Mouse (Mus musculus): Measurements from ENCODE around the gene Ubd. TPM values are rescaled to one million over a fixed set of nuclear protein-coding genes. Genes with fewer than 3 reads are reported as not detected.
A peak's percentile ranks its signal among the peaks of the same experiment; 100 is the strongest.

Ubd gene
- not detected in 2 replicates for polyA plus RNA-seq (2015; fragmentation: Nextera tagmentation; extraction: Ambion mirVana)

DNA sequence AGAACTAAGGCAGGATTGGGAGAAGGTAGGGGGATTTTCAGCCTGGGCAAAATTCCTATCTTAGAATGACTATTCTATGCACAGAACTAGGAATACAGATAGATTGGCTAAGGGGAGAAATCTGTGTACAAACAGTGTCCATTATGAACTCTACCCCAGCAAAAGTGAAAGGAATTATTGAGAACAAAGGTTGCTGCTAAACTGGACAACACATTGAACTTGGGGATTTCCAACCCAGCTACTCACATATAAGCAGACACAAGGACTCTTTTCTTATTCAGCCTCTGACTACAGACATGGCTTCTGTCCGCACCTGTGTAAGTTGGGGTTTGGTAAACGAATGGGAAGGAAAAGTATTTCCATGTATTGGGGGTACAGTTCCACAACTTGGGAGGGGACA lies at the start of gene Ubd:
Ubd (plus strand) TSS at position 237 of the 400 bp plus-strand sequence.
- H3K36me3 ChIP-seq (ENCODE audit: insufficient read depth, low read length) = no peaks in the 10 kb centered on the region
- peaks cover 39% of the 10 kb centered on the region for H3K27me3 ChIP-seq (ENCODE audit: insufficient read depth, low read length)
- H3K4me1 ChIP-seq (ENCODE audit: insufficient read depth, low read length) = 0 out of 2 replicates have a peak, but pooled peaks cover 4% of the 10 kb centered on the region
- ATAC-seq (ENCODE audit: low FRiP score, low TSS enrichment) = no peak
- no peak within 1 kb of the TSS for H3K9ac ChIP-seq (replicated peaks; ENCODE audit: low read length)
- no peak within 1 kb of the TSS for H3K4me2 ChIP-seq (replicated peaks; ENCODE audit: low read depth, low read length)
- no peak within 1 kb of the TSS for H3K27ac ChIP-seq (ENCODE audit: low read length)
- H3K4me3 ChIP-seq (ENCODE audit: low read length) = no peak within 1 kb of the TSS
- WGBS = 93% methylated on average over 2 of the region's 2 CpGs
- H3K9me3 ChIP-seq (ENCODE audit: low read length) = no peaks in the 10 kb centered on the region

DNA sequence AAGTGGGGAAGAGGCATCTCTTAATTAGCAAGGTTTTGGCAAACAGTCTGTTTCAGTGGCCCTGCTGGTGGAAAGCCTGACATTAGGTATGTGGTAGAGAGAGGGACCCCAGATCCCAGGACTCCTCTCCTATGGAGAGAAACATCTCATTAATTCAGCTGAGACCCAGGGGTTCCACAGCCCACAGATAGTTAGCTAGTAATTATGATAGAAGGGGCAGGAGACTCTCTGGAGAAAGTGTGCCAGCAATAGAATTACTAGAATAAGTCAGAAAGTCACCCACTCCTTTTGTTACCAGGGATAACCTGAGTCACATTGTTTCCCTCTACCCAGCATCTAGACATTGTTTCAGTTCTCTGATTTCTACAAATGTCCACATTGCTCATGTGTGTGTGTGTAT lies 32.3 kb upstream of the Ubd start, which contains the start of gene Olfr93:
Olfr93 (minus strand) TSS at position 101 of the 400 bp plus-strand sequence.
- H3K4me3 ChIP-seq (ENCODE audit: low read length) = no peak within 1 kb of the TSS
- no peak for ATAC-seq (ENCODE audit: low FRiP score, low TSS enrichment)

DNA sequence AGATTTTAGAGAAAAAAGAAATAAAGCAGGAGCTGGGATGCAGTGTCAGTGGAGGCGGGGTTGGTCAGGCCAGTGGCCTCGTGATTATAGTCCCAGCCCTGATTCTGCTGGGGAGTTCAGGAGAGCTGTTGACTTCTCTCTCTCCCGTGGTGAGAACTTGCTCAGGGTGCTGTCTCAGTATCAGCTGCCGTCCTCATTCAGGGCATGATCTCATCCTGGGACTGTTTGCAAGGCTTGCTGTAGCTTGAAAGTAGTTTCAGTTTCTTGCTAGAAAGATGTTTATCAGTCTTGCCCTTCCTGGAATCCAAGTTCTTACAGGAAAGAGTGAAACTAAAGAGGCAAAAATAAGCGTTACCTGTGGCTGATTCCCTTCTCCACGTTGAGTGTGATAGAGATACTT lies 8.2 kb upstream of the Ubd start:
- H3K4me3 ChIP-seq (ENCODE audit: low read length) = no peak overlapping the region
- H3K4me1 ChIP-seq (ENCODE audit: insufficient read depth, low read length) = no peaks in the 10 kb centered on the region
- ATAC-seq (ENCODE audit: low FRiP score, low TSS enrichment) = no peak
- no peaks in the 10 kb centered on the region for H3K9me3 ChIP-seq (ENCODE audit: low read length)
- no peaks in the 10 kb centered on the region for H3K36me3 ChIP-seq (ENCODE audit: insufficient read depth, low read length)
- no peaks in the 10 kb centered on the region for H3K27me3 ChIP-seq (ENCODE audit: insufficient read depth, low read length)
- WGBS = 37% methylated on average over 6 of the region's 6 CpGs
- H3K9ac ChIP-seq (replicated peaks; ENCODE audit: low read length) = no peak overlapping the region
- no peak overlapping the region for H3K4me2 ChIP-seq (replicated peaks; ENCODE audit: low read depth, low read length)
- H3K27ac ChIP-seq (ENCODE audit: low read length) = no peak overlapping the region

More for the DNA sequence above, 32.3 kb upstream of the Ubd start, which contains the start of gene Olfr93:
- H3K4me2 ChIP-seq (replicated peaks; ENCODE audit: low read depth, low read length) = no peak within 1 kb of the TSS
- no peaks in the 10 kb centered on the region for H3K27me3 ChIP-seq (ENCODE audit: insufficient read depth, low read length)
- H3K9ac ChIP-seq (replicated peaks; ENCODE audit: low read length) = no peak within 1 kb of the TSS
- H3K36me3 ChIP-seq (ENCODE audit: insufficient read depth, low read length) = no peaks in the 10 kb centered on the region
- H3K9me3 ChIP-seq (ENCODE audit: low read length) = no peaks in the 10 kb centered on the region
- H3K4me1 ChIP-seq (ENCODE audit: insufficient read depth, low read length) = no peaks in the 10 kb centered on the region
- H3K27ac ChIP-seq (ENCODE audit: low read length) = no peak within 1 kb of the TSS

DNA sequence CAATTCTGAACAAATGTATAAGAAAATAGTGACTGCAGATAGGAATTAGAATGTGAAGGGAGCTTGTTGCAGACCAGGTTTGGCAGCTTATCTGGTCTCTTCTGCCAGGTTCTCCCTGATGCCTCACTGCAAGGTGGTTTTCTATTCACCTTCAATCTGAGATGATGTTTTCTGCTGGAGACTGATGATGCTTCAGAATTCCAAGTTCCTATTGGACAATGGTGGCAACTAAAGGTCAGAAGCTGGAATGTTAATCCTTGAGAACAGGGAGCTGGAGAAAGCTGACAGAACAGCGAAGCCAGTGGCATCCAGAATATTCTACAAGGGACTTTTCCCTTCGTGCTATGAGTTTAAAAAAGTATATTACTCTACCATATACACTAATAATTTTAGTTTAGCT lies 3.0 kb upstream of the Ubd start:
- ATAC-seq (ENCODE audit: low FRiP score, low TSS enrichment) = no peak
- Histone ChIP-seq H3K4me1 (ENCODE audit: insufficient read depth, low read length) (no peaks in the 10 kb centered on the region), H3K27me3 (ENCODE audit: insufficient read depth, low read length) (peaks cover 10% of the 10 kb centered on the region), H3K36me3 (ENCODE audit: insufficient read depth, low read length) (no peaks in the 10 kb centered on the region), H3K4me3 (ENCODE audit: low read length) (no peak overlapping the region), H3K9ac (replicated peaks; ENCODE audit: low read length) (no peak overlapping the region), H3K9me3 (ENCODE audit: low read length) (no peaks in the 10 kb centered on the region), H3K27ac (ENCODE audit: low read length) (no peak overlapping the region), H3K4me2 (replicated peaks; ENCODE audit: low read depth, low read length) (no peak overlapping the region)
- 43% methylated on average over 2 of the region's 2 CpGs for WGBS

DNA sequence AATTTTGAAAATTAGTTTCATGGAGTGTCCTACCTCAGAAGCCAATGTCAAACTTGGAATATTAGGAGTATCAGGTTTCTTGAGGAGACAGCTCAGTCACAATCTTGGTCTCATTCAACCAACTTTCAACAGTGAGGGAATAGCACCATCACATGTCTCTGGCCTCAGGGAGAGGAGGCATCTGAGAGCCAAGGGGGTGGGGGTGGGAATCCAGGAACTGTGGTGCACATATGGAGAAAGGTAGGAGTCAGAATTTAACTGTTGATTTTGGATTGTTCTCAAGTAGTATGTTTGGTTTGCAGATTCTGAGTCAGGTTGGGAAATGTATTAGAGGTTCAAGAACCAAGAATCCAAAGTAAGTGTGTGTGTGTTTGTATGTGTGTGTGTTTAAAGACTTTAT lies 660 bp upstream of the Ubd start:
- Histone ChIP-seq H3K9ac (replicated peaks; ENCODE audit: low read length) (no peak overlapping the region), H3K9me3 (ENCODE audit: low read length) (no peaks in the 10 kb centered on the region), H3K4me2 (replicated peaks; ENCODE audit: low read depth, low read length) (no peak overlapping the region), H3K4me3 (ENCODE audit: low read length) (no peak overlapping the region), H3K27me3 (ENCODE audit: insufficient read depth, low read length) (peaks cover 33% of the 10 kb centered on the region), H3K36me3 (ENCODE audit: insufficient read depth, low read length) (no peaks in the 10 kb centered on the region), H3K4me1 (ENCODE audit: insufficient read depth, low read length) (0 out of 2 replicates have a peak, but pooled peaks cover 4% of the 10 kb centered on the region), H3K27ac (ENCODE audit: low read length) (no peak overlapping the region)
- no peak for ATAC-seq (ENCODE audit: low FRiP score, low TSS enrichment)

DNA sequence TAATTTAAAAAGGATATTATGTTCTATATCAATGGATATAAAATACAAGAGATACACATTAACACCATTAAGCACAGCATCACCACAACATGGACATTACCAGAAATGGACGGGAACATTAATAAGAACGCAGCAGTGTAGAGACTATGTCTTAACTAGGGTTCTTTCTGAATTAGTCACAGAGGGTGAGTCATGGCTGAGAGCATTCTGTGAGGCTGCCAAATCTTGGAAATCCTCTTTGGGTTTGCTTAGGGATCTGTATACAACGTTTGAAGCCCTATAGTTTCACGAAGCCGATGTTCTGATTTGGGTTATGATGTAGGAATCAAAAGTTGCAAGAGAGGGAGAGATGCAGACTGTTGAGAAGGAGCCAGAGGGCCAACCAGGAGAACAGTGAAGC lies 1.1 kb downstream of the Ubd start:
- no peak for ATAC-seq (ENCODE audit: low FRiP score, low TSS enrichment)

DNA sequence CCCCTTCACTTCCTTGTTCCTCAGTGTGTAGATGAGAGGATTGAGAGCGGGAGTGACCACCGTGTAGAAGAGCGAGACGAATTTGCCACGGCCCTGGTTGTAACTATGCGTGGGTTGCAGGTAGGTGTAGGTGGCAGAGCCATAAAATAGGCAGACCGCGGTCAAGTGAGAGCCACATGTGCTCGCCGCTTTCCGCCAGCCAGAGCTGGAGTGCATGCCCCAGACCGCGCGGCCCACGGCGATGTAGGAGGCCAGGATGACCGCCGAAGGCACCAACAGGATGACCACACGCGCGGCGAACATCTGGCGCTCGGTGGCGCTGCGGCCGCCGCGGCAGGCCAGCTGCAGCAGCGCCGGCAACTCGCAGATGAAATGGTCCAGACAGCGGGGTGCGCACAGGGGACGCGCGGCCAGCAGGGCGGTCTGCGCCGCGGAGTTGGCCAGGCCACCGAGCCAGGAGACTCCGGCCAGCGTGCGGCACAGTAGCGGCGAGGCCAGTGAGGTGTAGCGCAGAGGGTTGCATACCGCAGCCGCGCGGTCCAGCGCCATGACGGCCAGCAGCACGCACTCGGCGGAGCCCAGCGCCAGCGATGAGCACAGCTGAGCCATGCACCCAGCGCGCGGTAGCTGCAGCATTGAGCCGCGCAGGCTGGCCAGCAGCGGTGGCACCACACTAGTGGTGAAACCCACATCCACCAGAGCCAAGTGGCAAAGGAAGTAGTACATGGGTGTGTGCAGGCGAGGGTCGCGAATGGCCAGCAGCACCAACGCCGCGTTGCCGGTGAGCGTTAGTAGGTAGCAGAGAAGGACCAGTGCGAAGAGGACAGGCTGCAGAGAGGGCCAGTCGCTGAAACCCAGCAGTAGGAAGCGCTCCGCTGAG lies 3.4 kb downstream of the Ubd start:
- Histone ChIP-seq H3K4me1 (ENCODE audit: insufficient read depth, low read length) (0 out of 2 replicates have a peak, but pooled peaks cover 4% of the 10 kb centered on the region), H3K4me3 (ENCODE audit: low read length) (peak overlapping the region; percentile 53), H3K4me2 (replicated peaks; ENCODE audit: low read depth, low read length) (peak overlapping the region; percentile 89), H3K9me3 (ENCODE audit: low read length) (no peaks in the 10 kb centered on the region), H3K36me3 (ENCODE audit: insufficient read depth, low read length) (no peaks in the 10 kb centered on the region), H3K27me3 (ENCODE audit: insufficient read depth, low read length) (peaks cover 45% of the 10 kb centered on the region), H3K9ac (replicated peaks; ENCODE audit: low read length) (0 out of 2 replicates have a peak overlapping the region, but pooled peaks have one; percentile 10), H3K27ac (ENCODE audit: low read length) (no peak overlapping the region)
- peak; percentile 93 for ATAC-seq (ENCODE audit: low FRiP score, low TSS enrichment)
- WGBS = under 1% methylated on average over 76 of the region's 77 CpGs

More for the DNA sequence above, 1.1 kb downstream of the Ubd start:
- 0 out of 2 replicates have a peak, but pooled peaks cover 4% of the 10 kb centered on the region for H3K4me1 ChIP-seq (ENCODE audit: insufficient read depth, low read length)
- H3K36me3 ChIP-seq (ENCODE audit: insufficient read depth, low read length) = no peaks in the 10 kb centered on the region
- no peak overlapping the region for H3K9ac ChIP-seq (replicated peaks; ENCODE audit: low read length)
- no peaks in the 10 kb centered on the region for H3K9me3 ChIP-seq (ENCODE audit: low read length)
- H3K27me3 ChIP-seq (ENCODE audit: insufficient read depth, low read length) = peaks cover 44% of the 10 kb centered on the region
- H3K4me2 ChIP-seq (replicated peaks; ENCODE audit: low read depth, low read length) = no peak overlapping the region
- no peak overlapping the region for H3K4me3 ChIP-seq (ENCODE audit: low read length)
- 87% methylated on average over 5 of the region's 5 CpGs for WGBS
- no peak overlapping the region for H3K27ac ChIP-seq (ENCODE audit: low read length)

DNA sequence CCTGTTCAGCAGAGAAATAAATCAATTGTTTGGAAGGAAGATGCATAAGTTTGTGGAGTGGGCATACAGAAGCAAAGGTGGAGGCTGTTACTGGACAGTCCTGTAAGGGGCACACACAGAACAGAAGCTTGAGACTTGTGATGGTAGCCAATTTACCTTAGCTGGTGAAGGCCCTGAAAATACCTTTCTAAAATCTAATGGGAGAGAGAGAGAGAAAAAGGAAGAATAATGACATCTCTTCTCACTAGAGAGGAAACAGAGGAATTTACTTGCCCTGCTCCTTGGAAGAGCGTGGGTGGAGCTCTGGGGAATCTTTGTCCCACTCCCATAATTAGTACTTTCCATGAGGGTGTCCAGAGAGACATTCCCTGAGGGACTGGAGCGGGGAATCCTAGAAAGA lies 7.2 kb downstream of the Ubd start, which contains the start of gene Olfr94:
Olfr94 (minus strand) TSS at position 101 of the 400 bp plus-strand sequence.
- Histone ChIP-seq H3K4me3 (ENCODE audit: low read length) (no peak within 1 kb of the TSS), H3K4me1 (ENCODE audit: insufficient read depth, low read length) (0 out of 2 replicates have a peak, but pooled peaks cover 4% of the 10 kb centered on the region), H3K9ac (replicated peaks; ENCODE audit: low read length) (no peak within 1 kb of the TSS), H3K9me3 (ENCODE audit: low read length) (no peaks in the 10 kb centered on the region), H3K36me3 (ENCODE audit: insufficient read depth, low read length) (no peaks in the 10 kb centered on the region), H3K27me3 (ENCODE audit: insufficient read depth, low read length) (peaks cover 33% of the 10 kb centered on the region), H3K4me2 (replicated peaks; ENCODE audit: low read depth, low read length) (no peak within 1 kb of the TSS), H3K27ac (ENCODE audit: low read length) (no peak within 1 kb of the TSS)
- 74% methylated on average over 2 of the region's 2 CpGs for WGBS
- ATAC-seq (ENCODE audit: low FRiP score, low TSS enrichment) = no peak

DNA sequence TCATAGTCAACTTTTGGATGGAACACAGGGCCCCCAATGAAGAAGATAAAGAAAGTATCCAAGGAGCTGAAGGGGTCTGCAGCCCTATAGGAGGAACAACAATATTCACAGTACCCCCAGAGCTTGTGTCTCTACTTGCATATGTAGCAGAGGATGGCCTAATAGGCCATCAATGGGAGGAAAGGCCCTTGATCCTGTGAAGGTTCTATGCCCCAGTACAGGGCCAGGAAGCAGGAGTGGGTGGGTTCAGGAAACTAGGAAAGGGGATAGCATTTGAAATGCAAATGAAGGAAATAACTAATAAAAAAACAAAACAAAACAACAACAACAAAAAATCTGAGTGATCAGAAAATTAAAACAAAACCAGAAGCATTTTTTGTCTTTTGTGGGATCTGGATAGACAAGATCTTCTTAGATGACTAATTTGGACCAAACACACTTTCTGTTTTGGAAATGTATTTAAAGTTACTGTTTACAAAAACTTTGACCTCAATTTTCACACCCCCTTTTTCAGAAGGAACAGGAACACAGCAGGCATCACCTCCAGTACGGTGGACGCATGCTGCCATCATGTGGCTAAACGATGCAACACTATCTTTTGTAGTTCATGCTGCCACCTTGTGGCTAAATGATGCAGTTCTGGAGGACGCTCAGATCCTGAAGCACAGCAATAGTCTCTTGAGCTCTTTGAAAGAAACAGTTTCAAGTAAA lies 9.7 kb downstream of the Ubd start:
- Histone ChIP-seq H3K9ac (replicated peaks; ENCODE audit: low read length) (no peak overlapping the region), H3K27ac (ENCODE audit: low read length) (no peak overlapping the region), H3K36me3 (ENCODE audit: insufficient read depth, low read length) (no peaks in the 10 kb centered on the region), H3K9me3 (ENCODE audit: low read length) (no peaks in the 10 kb centered on the region), H3K4me3 (ENCODE audit: low read length) (no peak overlapping the region), H3K4me1 (ENCODE audit: insufficient read depth, low read length) (no peaks in the 10 kb centered on the region), H3K4me2 (replicated peaks; ENCODE audit: low read depth, low read length) (no peak overlapping the region), H3K27me3 (ENCODE audit: insufficient read depth, low read length) (peaks cover 9% of the 10 kb centered on the region)
- 0% methylated on average over 4 of the region's 4 CpGs for WGBS
- ATAC-seq (ENCODE audit: low FRiP score, low TSS enrichment) = peak; percentile 85; the same call in 1 of the 2 replicates

Data from kidney, embryonic 16.5 days (tissue).